Mouse (Mus musculus) megakaryocyte-erythroid progenitor cell, adult 5-6 weeks (primary cell): ENCODE measurements around the gene Filip1l. TPM values are rescaled to one million over a fixed set of nuclear protein-coding genes. Genes with fewer than 3 reads are reported as not detected.
"Not testable (repeated sequence)": the region's sequence is repeated elsewhere in the genome, so short reads cannot be mapped to it uniquely, and the experiment has no call there.

ENCODE experiments used
- ATAC-seq: replicated peaks from 2 replicates; pipeline ENCODE4 v1.8.0; 2016; ENCODE audit warnings: mild to moderate bottlenecking, inconsistent platforms; ENCODE audit not compliant: severe bottlenecking, poor library complexity, low FRiP score, low TSS enrichment
- total RNA-seq, 2 experiments: library from RNA; stranded (forward) in 1 of 2; stranded (reverse) in 1 of 2; fragments of 200-1000, 215-1000 nt in 1 of 2; fragments of >200 nt in 1 of 2; fragmentation: Nextera tagmentation in 1 of 2; gene quantifications; 2 replicates each; pipeline ENCODE4 v1.2.3; 2014 to 2017

The Filip1l gene
- total RNA-seq, 2 experiments from 2014 or later: 0.52 to 0.89 TPM

- not testable (repeated sequence) for ATAC-seq
These were observed 38.3 kb downstream of the Filip1l start for GRCm38 (mm10) chr16:57391171-57391570.

DNA sequence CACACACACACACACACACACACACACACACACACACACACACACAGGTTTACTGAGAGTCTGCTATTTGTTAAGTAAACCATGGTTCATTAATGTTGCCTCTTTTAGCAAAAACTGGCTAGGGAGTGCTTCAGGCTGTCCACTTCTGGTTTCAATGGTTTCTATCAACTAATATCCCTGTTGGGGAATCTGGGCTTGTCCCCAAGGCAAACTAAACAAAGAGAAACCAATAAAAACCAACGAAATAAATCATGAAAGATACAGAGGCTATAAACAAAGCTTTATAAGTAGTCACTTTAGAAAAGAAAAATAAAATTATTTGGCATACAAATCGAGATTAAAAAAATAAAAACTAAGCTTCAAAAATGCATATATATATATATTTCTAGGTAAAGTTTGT, 39.6 kb downstream of the Filip1l start:
- no peak for ATAC-seq

GRCm38 (mm10) chr16:57393161-57393560, 40.3 kb downstream of the Filip1l start:
- no peak for ATAC-seq

DNA sequence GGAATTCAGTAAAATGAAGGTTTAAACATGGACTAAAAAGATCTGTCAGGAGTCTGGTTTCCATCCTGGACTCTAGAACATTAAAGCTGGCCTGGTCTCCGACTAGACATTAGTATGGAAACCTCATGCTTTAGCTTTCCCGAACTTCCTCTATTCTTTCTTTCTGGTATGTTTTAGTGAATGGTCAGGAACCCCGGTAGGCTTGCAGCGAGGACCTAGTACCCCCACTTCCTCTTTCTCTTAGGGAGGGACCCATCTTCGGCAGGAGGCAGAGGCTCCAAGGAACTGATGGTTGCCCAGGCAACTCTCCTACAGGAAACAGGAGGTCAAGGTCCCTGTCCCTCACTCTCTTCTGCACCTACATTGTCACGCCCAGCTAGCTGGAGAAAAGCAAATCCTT, 43.4 kb downstream of the Filip1l start:
- ATAC-seq: no peak

GRCm38 (mm10) chr16:57397845-57398244, 45.0 kb downstream of the Filip1l start:
- no peak for ATAC-seq

DNA sequence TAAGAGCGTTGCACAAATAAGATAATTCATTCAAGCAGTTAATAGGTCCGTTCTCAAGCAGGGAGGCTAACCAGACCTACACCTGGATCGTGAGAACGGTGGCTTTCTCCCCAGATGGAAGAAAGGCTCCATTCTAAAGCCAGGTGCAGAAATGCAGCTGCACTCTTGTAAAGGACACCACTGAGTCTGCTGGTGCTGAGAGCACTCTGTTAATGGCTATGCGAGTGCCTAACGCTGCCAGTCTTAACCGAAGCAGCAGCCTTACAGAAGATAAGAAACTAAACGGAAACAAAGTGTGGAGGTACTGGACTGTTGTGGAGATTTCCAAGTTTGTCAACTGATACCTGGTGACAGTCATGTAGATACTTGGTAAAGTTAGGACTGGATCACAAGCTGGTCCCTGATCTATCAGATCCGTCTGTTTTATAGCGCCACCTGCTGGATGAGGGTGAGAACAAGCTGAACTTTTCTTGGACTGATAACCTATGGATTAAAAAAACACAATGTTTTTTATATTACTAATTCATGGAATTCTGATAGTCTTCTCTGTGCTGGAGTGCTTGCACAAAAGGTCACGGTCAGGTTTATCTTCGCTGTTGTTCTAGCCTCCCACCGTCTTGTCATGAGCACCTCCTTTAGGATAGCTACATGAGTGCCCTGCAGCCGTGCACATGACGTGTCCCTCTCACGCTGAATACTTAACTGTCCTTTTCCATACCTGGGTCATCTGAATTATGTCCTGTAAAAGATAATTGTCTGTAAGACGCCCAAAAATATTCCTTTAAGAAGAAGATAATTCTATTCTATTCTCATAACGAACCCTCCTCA, 45.7 kb downstream of the Filip1l start:
- peak; percentile 84 for ATAC-seq

DNA sequence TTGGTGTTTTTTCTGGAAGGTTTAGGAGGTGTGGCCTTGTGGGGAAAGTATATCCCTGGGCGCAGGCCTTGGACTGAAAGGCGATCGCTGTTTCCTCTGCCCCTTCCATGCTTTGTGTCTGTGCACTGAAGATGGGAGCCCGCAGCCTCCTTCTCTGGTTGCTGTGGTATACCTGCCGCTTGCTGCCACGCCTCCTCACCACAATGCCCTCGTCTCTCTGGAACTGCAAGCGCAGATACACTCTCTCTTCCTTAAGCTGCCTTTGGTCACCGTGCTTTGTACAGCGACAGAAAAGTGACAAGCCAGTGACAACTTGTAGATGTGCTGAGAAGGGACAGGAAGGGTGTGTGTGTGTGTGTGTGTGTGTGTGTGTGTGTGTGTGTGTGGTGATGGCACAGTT, 46.7 kb downstream of the Filip1l start:
- no peak for ATAC-seq

GRCm38 (mm10) chr16:57401702-57402101, 48.8 kb downstream of the Filip1l start:
- no peak for ATAC-seq

- ATAC-seq: no peak
These were observed 50.0 kb downstream of the Filip1l start for GRCm38 (mm10) chr16:57402910-57403309.

- no peak for ATAC-seq
These were observed 50.9 kb downstream of the Filip1l start for GRCm38 (mm10) chr16:57403825-57404224.

GRCm38 (mm10) chr16:57412766-57413165, 59.9 kb downstream of the Filip1l start:
- ATAC-seq: no peak

- ATAC-seq: no peak
These were observed 63.2 kb downstream of the Filip1l start for GRCm38 (mm10) chr16:57416049-57416448.

DNA sequence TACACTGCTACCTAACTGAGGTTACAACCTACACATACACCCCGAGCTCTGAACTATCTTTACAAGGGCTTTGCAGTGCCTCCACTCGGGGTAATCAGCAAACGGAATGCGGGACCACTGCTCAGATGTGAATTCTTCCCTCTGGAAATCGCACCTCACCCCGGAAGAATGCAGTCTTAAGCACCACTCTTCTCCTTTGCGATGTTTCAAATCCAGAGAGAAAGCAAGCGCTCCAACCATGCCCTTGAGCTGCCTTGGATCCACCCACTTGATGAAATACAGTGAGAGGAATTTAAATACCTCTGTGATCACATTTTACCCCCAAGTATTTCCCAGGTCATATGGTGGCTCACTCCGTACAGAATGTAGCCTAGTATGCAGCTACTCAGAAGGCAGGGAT, 64.1 kb downstream of the Filip1l start:
- ATAC-seq: no peak

DNA sequence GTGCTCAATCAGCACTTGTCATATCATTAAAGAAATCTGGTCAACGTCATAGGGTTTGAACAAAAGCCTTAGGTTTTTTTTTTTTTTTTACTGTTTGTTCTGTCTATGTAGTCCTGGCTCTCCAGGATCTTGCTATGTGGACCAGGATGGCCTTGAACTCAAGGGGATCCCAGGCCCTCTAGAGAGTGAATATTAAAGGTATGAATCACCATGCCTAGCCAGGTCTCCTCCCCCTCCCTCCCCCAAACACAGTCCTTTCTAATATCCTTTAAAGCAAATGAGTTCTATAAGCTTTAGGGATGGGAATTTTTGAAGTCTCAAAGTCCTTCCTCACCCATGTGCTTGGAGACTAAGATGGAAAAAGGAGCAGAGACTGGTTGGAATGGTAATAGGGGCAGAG, 65.1 kb downstream of the Filip1l start:
- no peak for ATAC-seq

DNA sequence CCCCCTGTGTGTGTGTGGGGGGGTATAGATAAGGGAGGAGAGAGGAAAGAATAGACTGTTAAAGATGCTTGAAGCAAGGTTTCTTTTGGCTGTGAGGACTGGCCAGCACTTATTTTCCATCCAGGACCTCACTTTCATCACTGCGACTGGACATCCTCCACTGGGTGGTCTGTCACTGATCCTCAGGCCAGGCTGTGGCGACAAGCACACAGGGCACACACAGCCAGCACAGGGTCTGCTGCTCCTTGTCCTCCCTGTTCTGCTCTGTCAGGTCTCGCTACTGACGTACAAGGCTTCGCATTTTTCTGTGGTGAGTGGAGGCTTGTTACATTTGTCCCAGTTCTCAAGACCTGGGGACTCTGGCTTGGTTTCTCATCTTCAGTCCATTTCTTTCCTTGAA, 66.4 kb downstream of the Filip1l start:
- no peak for ATAC-seq

- ATAC-seq: no peak
These were observed 67.0 kb downstream of the Filip1l start for GRCm38 (mm10) chr16:57419881-57420280.

DNA sequence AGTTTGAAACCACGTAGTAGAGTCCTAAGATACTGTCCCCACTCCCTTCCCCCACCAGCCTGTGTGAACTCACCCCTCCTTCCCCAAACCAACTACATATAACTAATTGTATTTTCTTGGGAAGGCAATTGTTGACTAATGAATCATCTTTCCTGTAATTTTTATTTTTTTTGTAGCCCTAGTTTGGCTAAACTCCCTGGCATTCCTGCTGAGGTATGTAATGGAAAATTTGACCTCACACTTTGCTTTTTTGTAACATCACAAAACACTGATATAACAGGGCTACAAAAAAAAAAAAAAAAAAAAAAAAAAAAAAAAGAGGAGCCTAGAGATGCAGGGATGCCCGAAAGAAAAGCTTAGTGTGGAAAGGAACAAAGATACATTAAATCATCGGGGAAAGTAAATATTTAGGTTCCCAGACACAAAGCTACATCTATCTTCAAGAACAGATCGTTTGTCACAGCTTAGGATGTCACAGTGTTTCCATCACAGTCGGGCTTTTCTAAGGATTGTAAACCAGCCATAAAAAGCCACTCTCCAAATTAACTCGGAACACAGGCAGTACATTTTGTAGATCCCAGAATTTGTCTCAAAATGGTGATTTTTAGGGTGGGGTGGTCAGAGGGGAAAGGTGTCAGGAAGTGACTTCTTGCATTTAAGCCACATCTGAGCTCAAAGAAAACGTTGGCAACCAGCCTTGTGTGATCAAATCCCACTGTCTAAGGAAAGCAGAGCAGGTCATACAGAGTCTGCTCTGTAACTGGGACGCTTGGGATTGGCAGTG, 68.1 kb downstream of the Filip1l start:
- ATAC-seq: no peak

DNA sequence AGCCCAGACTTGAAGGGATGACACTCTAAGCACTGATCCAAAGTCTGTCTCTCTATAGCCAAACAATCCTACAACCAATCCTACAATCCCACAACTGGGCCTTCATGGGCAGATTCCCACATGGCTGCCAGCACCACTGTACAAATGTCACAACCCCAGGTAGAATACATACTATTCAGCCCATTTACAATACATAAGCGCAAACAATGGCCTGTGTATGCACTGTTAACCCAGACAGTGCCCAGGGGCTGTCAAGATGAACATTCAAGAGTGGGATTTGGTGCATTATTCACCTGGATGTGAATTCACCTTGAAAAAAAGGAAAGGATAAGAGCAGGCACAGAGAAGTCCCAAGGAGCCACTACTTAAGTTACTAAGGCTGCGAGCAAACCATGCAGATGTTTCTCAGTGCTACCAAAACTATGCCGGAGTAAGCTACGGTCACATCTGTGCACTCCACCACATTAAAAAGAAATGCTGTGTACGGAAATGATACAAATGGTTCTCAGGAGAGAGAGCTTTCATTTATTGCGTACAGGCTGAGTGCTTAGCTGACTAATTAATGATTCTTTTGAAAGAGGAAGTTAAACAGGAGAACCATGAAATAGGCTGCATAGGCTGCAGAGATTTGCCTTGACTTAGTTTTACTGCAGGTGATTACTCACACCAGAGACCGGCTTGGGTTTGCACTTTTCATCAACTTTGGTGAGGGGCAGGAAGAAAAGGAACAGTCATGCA, 69.0 kb downstream of the Filip1l start:
- ATAC-seq: no peak

- ATAC-seq: no peak
These were observed 70.3 kb downstream of the Filip1l start for GRCm38 (mm10) chr16:57423001-57423800.
